Comparison of ENCODE assay signal across 17 mouse cellular contexts in genomic region chr11:51477571-51477970, GRCm38 (mm10).
DNase-seq lines count a peak whose midpoint lies in the region; ATAC-seq and TF ChIP-seq lines count a peak whose summit lies in the region.
"Had no signal": no experiment of that assay in that cellular context is flagged by ENCODE, and none has a peak within 500 bp of the region (broad histone marks: within the 10 kb centered on the region; RNA-seq: fewer than 3 reads in every experiment).

No protein-coding gene starts in this region.

- H3K27ac ChIP-seq in heart, embryonic 13.5 days (replicated peaks): peak overlapping the region; percentile 67
- H3K27ac ChIP-seq in lung, embryonic 15.5 days: peak overlapping the region; percentile 68
- no peak overlapping the region for H3K27ac ChIP-seq in hindbrain, embryonic 16.5 days (ENCODE audit: low read depth, low read length)
- H3K27ac ChIP-seq: forebrain, embryonic 15.5 days; heart, adult 2 months; kidney, postnatal 0 days; limb, embryonic 13.5 days; neural tube, embryonic 15.5 days had no signal

- peaks cover 4% of the 10 kb centered on the region; the same call in 1 of the 2 replicates for H3K4me1 ChIP-seq in heart, embryonic 13.5 days
- peaks cover 10% of the 10 kb centered on the region for H3K4me1 ChIP-seq in lung, embryonic 15.5 days
- no peaks in the 10 kb centered on the region for H3K4me1 ChIP-seq in hindbrain, embryonic 16.5 days (ENCODE audit: control insufficient read depth, insufficient read depth, low read depth, low read length)
- H3K4me1 ChIP-seq: forebrain, embryonic 15.5 days had no signal

- ATAC-seq in heart, embryonic 13.5 days (ENCODE audit: extremely low read depth, insufficient number of reproducible peaks, low FRiP score, low TSS enrichment): no peak
- ATAC-seq in lung, embryonic 15.5 days (ENCODE audit: borderline replicate concordance, extremely low read depth, low FRiP score, low TSS enrichment): no peak
- ATAC-seq in hindbrain, embryonic 16.5 days: peak; percentile 63; the same call in 1 of the 2 replicates
- ATAC-seq: forebrain, embryonic 15.5 days; liver, postnatal 0 days had no signal

- H3K4me2 ChIP-seq in heart, embryonic 13.5 days: no peak overlapping the region
- H3K4me2 ChIP-seq in lung, embryonic 15.5 days: no peak overlapping the region
- no peak overlapping the region for H3K4me2 ChIP-seq in hindbrain, embryonic 16.5 days (ENCODE audit: low read length)
- H3K4me2 ChIP-seq: forebrain, embryonic 15.5 days; limb, embryonic 13.5 days; neural tube, embryonic 15.5 days had no signal

- peaks cover 73% of the 10 kb centered on the region for H3K27me3 ChIP-seq in heart, embryonic 13.5 days (replicated peaks)
- H3K27me3 ChIP-seq in lung, embryonic 15.5 days: no peaks in the 10 kb centered on the region
- H3K27me3 ChIP-seq in hindbrain, embryonic 16.5 days (replicated peaks; ENCODE audit: control insufficient read depth, insufficient read depth, low read length): no peaks in the 10 kb centered on the region
- H3K27me3 ChIP-seq: forebrain, embryonic 15.5 days; limb, embryonic 13.5 days had no signal

- no peak overlapping the region for H3K9ac ChIP-seq in heart, embryonic 13.5 days
- no peak overlapping the region for H3K9ac ChIP-seq in lung, embryonic 15.5 days
- no peak overlapping the region for H3K9ac ChIP-seq in hindbrain, embryonic 16.5 days (ENCODE audit: low read depth, low read length)
- H3K9ac ChIP-seq: forebrain, embryonic 15.5 days; limb, embryonic 13.5 days; liver, postnatal 0 days; neural tube, embryonic 15.5 days had no signal

- no peak for TF ChIP-seq POLR2A in brain, embryonic 14.5 days (IDR thresholded peaks at IDR 0.05; ENCODE audit: borderline replicate concordance, extremely low read depth, insufficient read depth, insufficient read length, poor library complexity, severe bottlenecking)

- no peak overlapping the region for H3K4me3 ChIP-seq in heart, embryonic 13.5 days
- H3K4me3 ChIP-seq in lung, embryonic 15.5 days: no peak overlapping the region
- no peak overlapping the region for H3K4me3 ChIP-seq in hindbrain, embryonic 16.5 days (ENCODE audit: low read length)
- H3K4me3 ChIP-seq: forebrain, embryonic 15.5 days; heart, adult 2 months; limb, embryonic 13.5 days; neural tube, embryonic 15.5 days had no signal

- no peak for DNase-seq in heart, adult 8-10 months (ENCODE audit: low spot score)
- no peak for DNase-seq in lung, adult 18-20 months
- peak; percentile 46 for DNase-seq in brain, embryonic 14.5 days (ENCODE audit: low read depth)
- DNase-seq in ovary, postnatal 36 days (ENCODE audit: low spot score): no peak
- no peak for DNase-seq in liver
- DNase-seq: adrenal gland, adult 8-10 months; heart, adult 2 months; layer of hippocampus, postnatal 36 days; liver, postnatal 0 days; right cerebral cortex, adult 18-20 months had no signal

- no peaks in the 10 kb centered on the region for H3K36me3 ChIP-seq in heart, embryonic 13.5 days
- H3K36me3 ChIP-seq in lung, embryonic 15.5 days: no peaks in the 10 kb centered on the region
- no peaks in the 10 kb centered on the region for H3K36me3 ChIP-seq in hindbrain, embryonic 16.5 days (ENCODE audit: control insufficient read depth, insufficient read depth, low read length)
- H3K36me3 ChIP-seq: forebrain, embryonic 15.5 days; limb, embryonic 13.5 days; neural tube, embryonic 15.5 days had no signal

- WGBS in heart, embryonic 13.5 days: 66% methylated on average over 8 of the region's 8 CpGs
- WGBS in lung, embryonic 15.5 days: 49% methylated on average over 8 of the region's 8 CpGs
- 56% methylated on average over 8 of the region's 8 CpGs for WGBS in hindbrain, embryonic 16.5 days

- 0 out of 2 replicates have a peak, but pooled peaks cover 5% of the 10 kb centered on the region for H3K9me3 ChIP-seq in heart, embryonic 13.5 days
- H3K9me3 ChIP-seq in lung, embryonic 15.5 days: no peaks in the 10 kb centered on the region
- H3K9me3 ChIP-seq in hindbrain, embryonic 16.5 days (ENCODE audit: control insufficient read depth, low read length): no peaks in the 10 kb centered on the region
- H3K9me3 ChIP-seq: forebrain, embryonic 15.5 days; limb, embryonic 13.5 days; neural tube, embryonic 15.5 days had no signal

- TF ChIP-seq CTCF in brain, embryonic 14.5 days (IDR thresholded peaks at IDR 0.05; ENCODE audit: borderline replicate concordance, extremely low read depth, insufficient read depth, insufficient read length): no peak
